Mouse (Mus musculus) stomach, postnatal 0 days (tissue): ENCODE measurements around the gene Aicda. TPM values are rescaled to one million over a fixed set of nuclear protein-coding genes. Genes with fewer than 3 reads are reported as not detected.

Experiments
- ATAC-seq: fragments of 200-750 bp; cut with Nextera tagmentation; 2 replicates; pipeline ENCODE4 v1.8.0; 2017; ENCODE audit not compliant: low FRiP score, low TSS enrichment
- DNase-seq: peaks from one replicate; pipeline ENCODE4 v3.0.0-alpha.2; 2016; ENCODE audit warnings: low spot score
- H3K27ac ChIP-seq: fragments of 300-500 bp; sonication (generic); replicated peaks from 2 replicates; pipeline ENCODE4 v1.5.1; 2014; ENCODE audit warnings: mild to moderate bottlenecking, control low read depth
- H3K27me3 ChIP-seq: fragments of 300-500 bp; sonication (generic); 2 replicates; pipeline ENCODE4 v1.6.1; 2014; ENCODE audit warnings: low read length; ENCODE audit not compliant: control insufficient read depth, insufficient read depth
- H3K36me3 ChIP-seq: fragments of 300-500 bp; sonication (generic); 2 replicates; pipeline ENCODE4 v1.6.1; 2014; ENCODE audit warnings: low read length, mixed read lengths; ENCODE audit not compliant: control insufficient read depth, insufficient read depth
- H3K4me1 ChIP-seq: fragments of 300-500 bp; sonication (generic); replicated peaks from 2 replicates; pipeline ENCODE4 v1.6.1; 2014; ENCODE audit warnings: antibody characterized with exemption; ENCODE audit not compliant: control insufficient read depth, insufficient read depth
- H3K4me2 ChIP-seq: fragments of 300-500 bp; sonication (generic); replicated peaks from 2 replicates; pipeline ENCODE4 v1.6.1; 2014; ENCODE audit warnings: low read depth, mild to moderate bottlenecking, control low read depth, moderate library complexity
- H3K4me3 ChIP-seq: fragments of 300-500 bp; sonication (generic); 2 replicates; pipeline ENCODE4 v1.5.1; 2014; ENCODE audit warnings: low read depth, low read length, control low read depth
- H3K9ac ChIP-seq: fragments of 300-500 bp; sonication (generic); 2 replicates; pipeline ENCODE4 v1.6.1; 2014; ENCODE audit warnings: mild to moderate bottlenecking, low read length, control low read depth, mixed read lengths
- H3K9me3 ChIP-seq: fragments of 300-500 bp; sonication (generic); 2 replicates; pipeline ENCODE4 v1.6.1; 2016; ENCODE audit warnings: low read length; ENCODE audit not compliant: control insufficient read depth
- CTCF ChIP-seq: IDR thresholded peaks from 2 replicates; pipeline ENCODE4 v1.5.1; 2016; ENCODE audit warnings: antibody characterized with exemption, low read depth, mild to moderate bottlenecking, moderate library complexity
- EP300 ChIP-seq: optimal IDR thresholded peaks from 2 replicates; pipeline ENCODE3; 2016; ENCODE audit warnings: antibody characterized with exemption
- WGBS: fragments of 180-500 bp; shearing (Covaris S2); extraction: QIAGEN DNeasy Blood & Tissue Kit; methylation state at CpG from one replicate; pipeline ENCODE4 v1.1.7; 2014; 5-methylcytosine and 5-hydroxymethylcytosine counted together
- polyA plus RNA-seq: library from polyadenylated mRNA; unstranded; fragments of >200 nt; fragmentation: Nextera tagmentation; extraction: Ambion mirVana; gene quantifications from 2 replicates; pipeline ENCODE4 v1.2.1, GENCODE M21; 2015

Gene Aicda
- polyA plus RNA-seq, 1 experiment from 2014 or later = not detected

DNA sequence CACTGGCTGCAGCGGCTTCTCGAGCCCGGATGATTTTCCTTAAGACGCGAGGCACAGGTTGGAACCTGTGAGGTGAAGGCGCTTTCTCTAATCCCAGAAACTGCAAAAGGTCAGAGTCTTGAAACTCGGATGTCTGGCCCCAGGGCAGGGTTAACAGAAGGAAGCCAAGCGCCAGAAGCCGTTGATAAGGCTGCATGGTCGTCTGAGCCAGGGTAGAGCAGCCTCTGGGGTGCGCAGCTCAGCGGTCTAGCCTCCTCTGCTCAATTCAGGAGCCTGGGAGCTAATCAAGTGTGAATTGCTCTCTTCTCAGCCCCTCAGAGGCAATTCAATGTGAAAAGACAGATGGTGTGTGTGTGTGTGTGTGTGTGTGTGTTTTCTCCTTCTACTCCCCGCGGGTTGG is 56.2 kb downstream of the Aicda start, which contains the start of gene Gdf3:
TSS of gene Gdf3 (minus strand) at position 317 of the 400 bp plus-strand sequence.
- TF ChIP-seq CTCF = no peak
- TF ChIP-seq EP300 = no peak
- Histone ChIP-seq H3K27me3 (no peaks in the 10 kb centered on the region), H3K36me3 (no peaks in the 10 kb centered on the region), H3K27ac (no peak within 1 kb of the TSS), H3K9ac (no peak within 1 kb of the TSS), H3K4me2 (no peak within 1 kb of the TSS), H3K9me3 (no peaks in the 10 kb centered on the region), H3K4me3 (no peak within 1 kb of the TSS), H3K4me1 (no peaks in the 10 kb centered on the region)
- WGBS = 39% methylated on average over 14 of the region's 14 CpGs
- DNase-seq = no peak
- no peak for ATAC-seq

DNA sequence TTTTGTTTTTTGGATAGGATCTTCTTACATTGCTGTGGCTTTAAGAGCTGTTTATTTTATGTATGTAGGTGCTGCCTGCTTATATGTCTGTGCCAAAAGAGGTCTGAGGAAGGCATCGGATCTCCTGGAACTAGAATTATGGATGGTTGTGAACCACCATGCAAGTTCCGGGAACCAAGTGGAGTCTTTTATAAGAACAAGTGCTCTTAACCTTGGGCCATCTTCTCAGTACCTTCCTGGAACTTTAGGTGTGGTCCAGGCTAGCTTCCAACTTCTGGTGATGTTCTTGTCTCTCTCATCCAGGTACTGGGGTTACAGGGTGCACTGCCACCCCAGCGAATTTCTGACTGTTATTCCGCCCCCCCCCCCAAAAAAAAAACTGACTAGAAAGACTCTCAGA is 58.8 kb downstream of the Aicda start:
- TF ChIP-seq CTCF (no peak), EP300 (no peak)

More for the DNA sequence above, 58.8 kb downstream of the Aicda start:
- H3K27ac ChIP-seq = no peak overlapping the region
- ATAC-seq = no peak
- no peaks in the 10 kb centered on the region for H3K27me3 ChIP-seq
- H3K9me3 ChIP-seq = no peaks in the 10 kb centered on the region
- no peak for DNase-seq
- no peak overlapping the region for H3K4me3 ChIP-seq
- no peak overlapping the region for H3K4me2 ChIP-seq
- no peaks in the 10 kb centered on the region for H3K36me3 ChIP-seq
- H3K4me1 ChIP-seq = no peaks in the 10 kb centered on the region
- H3K9ac ChIP-seq = no peak overlapping the region
- WGBS = 87% methylated on average over 4 of the region's 4 CpGs

Other genes starting within 250 kb of the Aicda start
- 103 and 111 TPM in 2 replicates for gene M6pr, start 245.1 kb upstream of the Aicda start, polyA plus RNA-seq
- gene Phc1, start 213.2 kb upstream of the Aicda start, polyA plus RNA-seq = 5.3 and 6.1 TPM in 2 replicates
- 1.7 and 2.4 TPM in 2 replicates for gene Rimklb, start 55.0 kb upstream of the Aicda start, polyA plus RNA-seq
- gene Mfap5, start 48.0 kb upstream of the Aicda start, polyA plus RNA-seq = 219 and 276 TPM in 2 replicates
- gene Apobec1, start 48.6 kb downstream of the Aicda start, polyA plus RNA-seq = 7.3 and 7.8 TPM in 2 replicates
- gene Gdf3, start 56.3 kb downstream of the Aicda start, polyA plus RNA-seq = not detected in 2 replicates
- not detected in 2 replicates for gene Dppa3, start 72.6 kb downstream of the Aicda start, polyA plus RNA-seq
- gene Nanog, start 153.7 kb downstream of the Aicda start, polyA plus RNA-seq = 0.06 and 0.07 TPM in 2 replicates
- gene Slc2a3, start 247.8 kb downstream of the Aicda start, polyA plus RNA-seq = 3.3 and 4.0 TPM in 2 replicates